Mouse (Mus musculus): ENCODE results near the gene Arl14. TPM values are rescaled to one million over a fixed set of nuclear protein-coding genes. Genes with fewer than 3 reads are reported as not detected.
"Not testable (repeated sequence)": the region's sequence is repeated elsewhere in the genome, so short reads cannot be mapped to it uniquely, and the experiment has no call there.

Arl14 gene
- total RNA-seq, 2 experiments from 2014 or later, result not detected

DNA sequence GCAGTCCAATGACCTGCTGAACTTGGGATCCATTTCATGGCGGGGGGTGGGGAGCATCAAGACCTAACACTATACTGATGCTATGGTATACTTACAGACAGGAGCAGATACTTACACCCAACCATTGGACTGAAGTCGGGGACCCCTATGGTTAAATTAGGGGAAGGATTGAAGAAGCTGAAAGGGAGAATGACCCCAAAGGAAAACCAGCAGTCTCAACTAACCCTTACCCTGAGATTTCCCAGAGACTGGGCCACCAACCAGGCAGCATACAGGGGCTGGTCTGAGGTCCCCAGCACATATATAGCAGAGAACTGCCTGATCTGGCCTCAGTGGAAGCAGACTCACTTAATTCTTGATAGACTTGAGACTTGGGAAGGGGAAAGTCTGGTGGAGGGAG lies 10.0 kb upstream of the Arl14 start:
- DNase-seq (ENCODE audit: low spot score in 2 of 2), result no peak

GRCm38 (mm10) chr3:69213465-69213864 lies 8.8 kb upstream of the Arl14 start:
- no peak for DNase-seq (ENCODE audit: low spot score in 2 of 2)

- DNase-seq (ENCODE audit: low spot score in 2 of 2), result no peak
These were observed 7.7 kb upstream of the Arl14 start for GRCm38 (mm10) chr3:69214566-69214965.

GRCm38 (mm10) chr3:69222502-69222900 lies 282 bp downstream of the Arl14 start:
- no peak for DNase-seq (ENCODE audit: low spot score in 2 of 2)

GRCm38 (mm10) chr3:69222987-69223386 lies 768 bp downstream of the Arl14 start:
- DNase-seq (ENCODE audit: low spot score in 2 of 2), result no peak

DNA sequence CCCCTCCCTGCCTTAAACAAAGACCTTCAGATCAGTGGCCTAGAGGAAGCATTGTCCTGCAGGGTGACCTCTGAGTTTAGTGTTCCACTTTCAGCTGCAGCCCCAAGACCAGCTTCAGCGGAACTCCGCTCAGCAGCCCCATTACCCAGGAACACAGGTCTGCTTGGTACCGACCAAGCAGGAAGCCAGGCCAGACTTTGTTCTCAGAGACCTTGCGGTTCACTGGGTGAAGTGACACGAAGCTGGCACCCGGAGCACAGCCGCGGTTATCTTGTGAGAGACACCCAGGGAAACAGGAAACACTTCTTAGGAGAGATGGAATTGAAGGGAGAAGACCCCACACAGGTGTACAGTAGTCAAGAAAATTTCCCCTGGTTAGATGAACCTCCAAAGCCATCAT lies 1.4 kb downstream of the Arl14 start:
- no peak for DNase-seq (ENCODE audit: low spot score in 2 of 2)

GRCm38 (mm10) chr3:69225019-69225418 lies 2.8 kb downstream of the Arl14 start:
- DNase-seq (ENCODE audit: low spot score in 2 of 2), result no peak

GRCm38 (mm10) chr3:69226496-69226895 lies 4.3 kb downstream of the Arl14 start:
- DNase-seq (ENCODE audit: low spot score in 2 of 2), result no peak

DNA sequence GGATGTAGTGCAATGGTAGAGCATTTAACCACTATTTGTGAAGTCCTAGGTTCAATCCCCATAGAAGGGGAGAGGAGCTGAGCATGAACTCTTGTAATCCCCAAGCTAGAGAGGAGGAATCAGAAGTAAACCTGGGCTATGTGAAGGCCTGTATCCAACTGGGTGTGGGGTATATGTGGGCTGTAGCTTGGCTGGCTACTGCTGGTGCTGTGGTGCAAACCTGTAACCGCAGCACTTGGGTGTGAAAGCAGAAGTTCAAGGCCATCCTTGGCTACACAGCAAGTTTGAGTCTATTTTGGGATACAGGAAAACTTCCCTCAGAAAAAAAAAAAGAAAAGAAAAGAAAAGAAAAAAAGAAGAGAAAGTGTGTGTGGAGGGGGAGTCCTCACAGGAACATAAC lies 5.8 kb downstream of the Arl14 start:
- no peak for DNase-seq (ENCODE audit: low spot score in 2 of 2)

DNA sequence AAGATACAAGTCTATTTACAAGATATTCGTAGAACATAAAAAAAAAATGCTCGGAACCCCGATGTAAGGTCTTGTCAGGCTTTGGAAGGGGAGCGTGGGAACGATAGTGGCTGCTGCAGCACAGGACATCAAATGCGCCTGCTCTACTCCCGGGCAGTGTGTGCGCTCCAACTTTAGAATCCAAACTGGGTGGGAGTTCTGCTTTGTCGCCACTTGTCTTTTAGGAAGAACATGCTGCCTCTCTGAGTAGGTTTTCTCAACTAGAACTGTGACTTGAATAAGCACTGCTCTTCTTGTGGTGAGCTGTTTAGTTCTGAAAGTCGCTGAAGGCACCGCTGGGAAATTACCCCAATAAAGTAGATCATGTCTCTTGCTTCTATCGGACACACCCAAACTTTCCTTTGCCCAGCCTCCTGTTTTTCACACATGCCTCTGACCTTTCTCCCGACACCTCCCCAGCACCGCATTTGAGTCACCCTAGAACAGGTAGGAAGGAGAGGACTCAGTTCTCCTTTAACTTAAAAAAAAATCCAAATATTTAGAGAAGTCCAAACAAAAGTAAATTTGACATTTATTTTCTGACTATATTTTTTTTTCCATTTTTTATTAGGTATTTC lies 9.4 kb downstream of the Arl14 start:
- no peak for DNase-seq (ENCODE audit: low spot score in 2 of 2)

DNA sequence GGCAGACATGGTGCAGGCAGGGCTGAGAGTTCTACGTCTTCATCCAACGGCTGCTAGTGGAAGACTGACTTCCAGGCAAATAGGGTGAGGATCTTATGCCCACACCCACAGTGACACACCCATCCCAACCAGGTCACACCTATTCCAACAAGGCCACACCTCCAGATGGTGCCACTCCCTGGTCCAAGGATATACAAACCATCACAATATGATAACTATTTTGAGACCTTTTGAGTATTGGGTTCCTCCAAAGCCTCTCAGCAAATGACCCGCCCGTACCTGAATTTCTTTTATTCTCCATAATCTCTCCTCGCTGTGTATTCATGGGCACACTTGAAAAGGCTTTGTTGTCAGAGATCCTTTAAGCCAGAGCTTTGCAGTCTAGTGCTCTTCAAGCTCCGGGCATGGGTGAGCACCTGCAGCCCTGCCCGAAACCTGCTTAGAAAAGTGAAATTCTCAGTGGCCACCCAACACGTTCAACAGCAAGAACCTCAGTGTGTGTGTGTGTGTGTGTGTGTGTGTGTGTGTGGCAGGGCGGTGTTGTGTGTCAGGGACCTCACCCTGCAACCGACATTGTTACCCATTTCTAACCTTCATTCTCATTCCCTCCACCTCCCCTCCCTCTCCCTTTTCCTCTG lies 11.5 kb downstream of the Arl14 start:
- not testable (repeated sequence) for DNase-seq (ENCODE audit: low spot score in 2 of 2)

- no peak for DNase-seq (ENCODE audit: low spot score in 2 of 2)
These were observed 12.3 kb downstream of the Arl14 start for GRCm38 (mm10) chr3:69234525-69234924.

- DNase-seq (ENCODE audit: low spot score in 2 of 2), result no peak
These were observed 13.6 kb downstream of the Arl14 start for GRCm38 (mm10) chr3:69235806-69236205.

DNA sequence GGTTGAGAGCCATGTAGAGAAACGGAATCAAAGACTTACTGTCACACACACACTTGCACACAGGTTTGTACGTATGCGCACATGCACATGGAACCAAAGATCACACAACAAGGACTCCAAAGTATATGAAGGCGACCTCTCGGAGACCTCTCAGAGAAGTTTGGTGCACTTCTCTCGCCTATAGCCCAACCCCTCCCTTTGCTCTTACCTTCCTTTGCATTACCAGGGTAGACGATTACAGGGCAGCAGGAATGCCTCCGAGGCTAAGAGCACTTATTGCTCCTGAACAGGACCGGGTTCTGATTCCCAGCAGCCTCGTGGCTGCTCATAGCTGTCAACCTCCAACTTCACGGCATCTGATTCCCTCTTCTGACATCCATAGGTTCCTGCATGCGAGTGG lies 14.3 kb downstream of the Arl14 start:
- DNase-seq (ENCODE audit: low spot score in 2 of 2), result no peak

- peak; percentile 76 to 77 for DNase-seq (ENCODE audit: low spot score in 2 of 2)
These were observed 16.1 kb downstream of the Arl14 start for GRCm38 (mm10) chr3:69238141-69238851.

GRCm38 (mm10) chr3:69239246-69239645 lies 17.0 kb downstream of the Arl14 start:
- no peak for DNase-seq (ENCODE audit: low spot score in 2 of 2)

DNA sequence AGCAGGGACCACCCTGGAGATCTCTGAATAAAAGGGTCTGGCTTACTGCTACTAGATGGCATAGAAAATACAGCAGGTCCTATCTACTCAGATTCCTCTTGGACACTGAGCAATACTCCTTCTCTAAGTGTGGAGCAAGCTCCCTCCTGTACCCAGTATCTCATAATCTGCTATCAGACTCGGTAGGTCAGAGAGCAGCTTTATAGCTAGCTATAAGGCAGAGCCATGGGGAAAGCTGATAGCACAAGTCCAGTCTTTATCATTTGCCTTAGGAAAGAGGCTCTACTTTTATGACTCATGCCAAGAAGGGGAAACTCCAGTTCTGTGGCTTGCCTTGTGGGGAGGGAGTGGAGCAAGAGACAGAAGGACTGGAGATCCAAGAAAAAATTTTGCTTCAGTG lies 18.8 kb downstream of the Arl14 start:
- DNase-seq (ENCODE audit: low spot score in 2 of 2), result no peak

DNA sequence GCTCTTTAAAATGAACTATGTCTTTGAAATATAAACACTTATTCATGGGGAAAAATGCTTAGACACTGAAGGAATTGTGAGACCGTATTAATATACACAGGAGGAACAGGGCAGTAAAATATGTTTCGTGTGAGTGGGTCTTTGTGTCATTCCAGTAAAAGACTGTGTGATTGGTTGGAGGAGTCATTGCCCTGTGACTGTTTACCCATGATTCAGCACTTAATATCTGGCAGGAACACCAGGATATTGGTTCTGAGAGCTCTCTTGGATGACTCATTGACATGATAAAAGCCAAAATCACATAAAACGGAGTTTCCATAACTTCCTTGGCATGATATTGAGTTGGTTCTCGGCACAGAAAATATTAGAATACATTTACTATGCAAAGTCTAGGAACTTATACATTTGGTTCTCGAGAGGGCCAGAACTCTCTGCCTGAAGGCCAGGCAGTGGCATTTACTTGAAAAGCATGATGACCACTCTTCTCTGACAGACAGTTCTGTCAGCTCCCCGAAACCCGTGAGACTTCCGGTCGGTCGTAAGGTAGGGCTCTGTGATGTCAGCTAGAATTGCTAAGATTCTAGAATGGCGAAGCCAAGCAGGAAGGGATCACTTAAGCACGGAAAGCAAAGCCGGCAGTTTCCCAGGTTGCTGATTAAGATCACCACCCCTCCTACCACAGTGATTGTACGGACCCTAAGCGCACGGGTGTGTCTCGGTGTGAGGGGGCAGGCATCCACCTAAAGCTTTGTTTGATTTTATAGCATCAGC lies 31.1 kb downstream of the Arl14 start:
- no peak for DNase-seq (ENCODE audit: low spot score in 2 of 2)

DNA sequence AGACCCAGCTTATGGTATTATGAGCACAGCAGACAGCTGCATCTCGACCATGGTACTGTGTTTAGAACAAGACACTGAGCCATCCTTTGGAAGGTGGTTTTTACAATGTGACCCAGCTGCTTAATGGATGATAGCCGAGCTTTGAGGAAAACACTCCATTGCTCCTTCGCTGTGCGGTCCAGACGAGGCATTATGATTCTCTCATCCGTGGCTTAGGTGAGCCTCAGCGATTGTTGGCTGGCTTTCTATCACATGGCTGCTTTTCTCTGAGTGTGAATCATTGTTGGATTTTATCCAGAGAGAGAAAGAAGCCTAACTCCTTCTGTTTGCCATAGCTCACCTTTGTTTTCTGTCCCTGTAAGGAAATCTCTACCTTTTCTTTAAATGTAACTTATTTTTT lies 32.5 kb downstream of the Arl14 start:
- DNase-seq (ENCODE audit: low spot score in 2 of 2), result no peak

DNA sequence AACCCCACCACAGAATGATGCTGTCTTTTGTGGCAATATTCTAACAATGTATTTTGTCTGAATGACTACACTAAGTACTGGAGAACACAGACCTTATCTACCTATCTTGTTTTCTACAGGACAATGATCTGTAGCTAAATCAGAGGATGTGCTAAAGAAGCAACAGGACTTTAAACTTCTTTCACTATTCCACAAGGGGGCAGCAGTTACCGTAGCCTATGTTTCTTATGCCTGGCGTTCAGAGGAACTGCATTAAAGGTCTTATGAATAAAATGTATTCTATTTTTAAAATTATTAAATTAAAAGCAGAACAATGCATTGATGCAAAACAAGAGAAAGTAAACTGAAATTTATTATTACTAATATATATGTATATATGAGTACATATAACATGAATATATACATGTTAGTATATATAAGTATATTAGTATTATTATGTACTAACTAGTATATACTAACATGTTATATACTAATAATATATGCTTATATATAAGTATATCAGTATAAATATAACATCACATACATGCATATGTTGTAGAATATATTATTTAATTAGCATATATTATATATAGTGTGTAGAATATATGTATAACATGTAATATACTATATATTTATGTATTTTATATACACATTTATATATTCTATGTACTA lies 35.0 kb downstream of the Arl14 start:
- DNase-seq (ENCODE audit: low spot score in 2 of 2), result peak; percentile 33 to 65

- no peak for DNase-seq (ENCODE audit: low spot score in 2 of 2)
These were observed 40.9 kb downstream of the Arl14 start for GRCm38 (mm10) chr3:69263010-69263643.
